Mouse (Mus musculus) G1E (cell line): ENCODE measurements around the gene Cnst. TPM values are rescaled to one million over a fixed set of nuclear protein-coding genes. Genes with fewer than 3 reads are reported as not detected.

Experiments
- ATAC-seq: 2 replicates; pipeline ENCODE4 v1.8.0; 2016; ENCODE audit warnings: mild to moderate bottlenecking; ENCODE audit not compliant: insufficient number of reproducible peaks, poor library complexity, low FRiP score, severe bottlenecking; ENCODE audit errors: extremely low read depth
- DNase-seq: peaks from one replicate; pipeline ENCODE4 v3.0.0; 2012; ENCODE audit warnings: low spot score
- H3K27me3 ChIP-seq: 2 replicates; pipeline ENCODE4 v1.6.1; 2012; ENCODE audit warnings: mild to moderate bottlenecking, low read length, inconsistent platforms; ENCODE audit not compliant: insufficient read depth
- H3K36me3 ChIP-seq: replicated peaks from 2 replicates; pipeline ENCODE3; 2012; ENCODE audit warnings: mild to moderate bottlenecking, inconsistent platforms
- H3K4me1 ChIP-seq: 2 replicates; pipeline ENCODE4 v1.6.1; 2012; ENCODE audit warnings: low read depth, low read length, inconsistent platforms, mixed read lengths; ENCODE audit not compliant: insufficient read depth
- H3K4me3 ChIP-seq: 2 replicates; pipeline ENCODE4 v1.5.1; 2012; ENCODE audit warnings: low read depth, mild to moderate bottlenecking, inconsistent platforms, low read length, moderate library complexity, mixed read lengths
- H3K9me3 ChIP-seq: replicated peaks from 2 replicates; pipeline ENCODE4 v1.6.1; 2012; ENCODE audit warnings: inconsistent platforms
- CTCF ChIP-seq: IDR thresholded peaks from 2 replicates; pipeline ENCODE4 v1.5.1; 2012; ENCODE audit warnings: low read depth, low read length, inconsistent platforms, mixed read lengths
- GATA1 ChIP-seq: IDR thresholded peaks from 2 replicates; pipeline ENCODE4 v1.6.1; 2012; ENCODE audit warnings: borderline replicate concordance, low read length, inconsistent platforms, mixed read lengths
- GATA2 ChIP-seq: IDR thresholded peaks from 2 replicates; pipeline ENCODE4 v1.6.1; 2012; ENCODE audit warnings: low read depth, low read length, inconsistent platforms, borderline replicate concordance
- POLR2AphosphoS5 ChIP-seq: IDR thresholded peaks from 2 replicates; pipeline ENCODE4 v1.6.1; 2012; ENCODE audit warnings: low read depth, low read length, inconsistent platforms; ENCODE audit not compliant: insufficient replicate concordance
- TAL1 ChIP-seq: conservative IDR thresholded peaks from 2 replicates; pipeline ENCODE4 v1.6.1; 2012; ENCODE audit warnings: low read depth, low read length, inconsistent platforms, mixed read lengths
- polyA plus RNA-seq: library from polyadenylated mRNA; stranded (reverse); fragments of >175 nt; gene quantifications from 2 replicates; pipeline ENCODE4 v1.2.3, GENCODE M21; 2012
- total RNA-seq, 2 experiments: library from RNA; stranded (forward) in 1 of 2; stranded (reverse) in 1 of 2; fragments of 200-1000 nt in 1 of 2; fragments of >200 nt in 1 of 2; fragmentation: Nextera tagmentation in 1 of 2; gene quantifications; 2 replicates each; pipeline ENCODE4 v1.2.3; 2014 to 2017

Gene Cnst
- total and polyA plus RNA-seq, 3 experiments: 14.4 to 32.9 (median 27.1) TPM

DNA sequence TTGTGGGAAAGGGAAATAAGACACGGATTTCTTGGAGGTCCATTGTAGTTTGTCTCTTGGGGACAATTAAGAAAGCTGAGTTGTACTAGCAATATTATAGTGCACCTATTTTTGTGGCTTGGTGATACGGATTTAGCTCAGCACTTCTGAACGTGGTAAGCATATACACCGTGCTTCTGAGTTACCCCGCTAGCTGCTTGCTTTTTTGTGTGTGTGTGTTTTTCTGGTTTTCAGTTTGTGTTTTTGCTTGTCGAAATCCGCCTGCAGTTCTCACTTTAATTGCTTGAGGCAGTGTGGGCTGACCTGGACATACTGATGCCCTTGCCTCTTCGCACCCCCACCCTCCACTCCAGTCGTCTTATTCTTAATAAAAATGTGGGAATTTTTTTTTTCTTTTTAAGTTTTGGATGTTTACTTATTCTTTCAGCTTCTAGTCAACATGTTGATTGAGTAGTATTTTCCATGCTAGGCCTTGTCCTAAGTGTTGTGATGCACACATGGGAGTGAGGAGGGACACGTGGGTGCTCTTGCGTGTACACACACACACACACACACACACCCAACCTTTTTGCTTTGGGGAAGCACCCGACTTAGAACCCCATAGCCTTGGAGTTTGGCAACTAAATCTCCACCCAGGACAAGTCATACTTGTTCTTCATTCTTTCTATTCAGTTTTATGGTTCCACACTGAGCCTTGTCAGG is 122.8 kb downstream of the Cnst start:
- peak; percentile 11; the same call in 1 of the 2 replicates for ATAC-seq
- TF ChIP-seq CTCF (no peak), GATA2 (no peak), POLR2AphosphoS5 (no peak), GATA1 (no peak), TAL1 (no peak)
- no peaks in the 10 kb centered on the region for H3K27me3 ChIP-seq
- no peak for DNase-seq
- H3K9me3 ChIP-seq: no peaks in the 10 kb centered on the region
- peak overlapping the region; percentile 93 for H3K4me3 ChIP-seq
- peaks cover 65% of the 10 kb centered on the region for H3K4me1 ChIP-seq
- peaks cover 36% of the 10 kb centered on the region for H3K36me3 ChIP-seq

DNA sequence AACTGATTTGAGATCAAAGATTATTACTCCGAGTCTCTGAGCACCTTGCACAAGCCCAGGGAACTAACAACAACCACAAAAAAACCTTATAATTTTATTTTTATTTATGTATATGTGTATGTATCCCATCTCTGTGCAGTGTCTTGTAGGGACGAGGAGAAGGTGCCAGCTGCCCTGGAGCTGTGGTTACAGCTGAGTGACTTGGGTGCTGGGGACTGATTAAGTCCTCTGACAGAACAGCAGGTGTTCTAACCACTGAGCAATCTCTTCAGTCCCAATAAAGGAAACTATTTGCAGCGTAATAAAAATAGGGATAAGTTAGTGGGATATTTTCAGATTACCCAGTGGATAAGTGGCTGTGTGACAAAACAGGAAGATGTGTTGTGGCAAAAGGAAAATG is 128.2 kb downstream of the Cnst start:
- Histone ChIP-seq H3K4me3 (no peak overlapping the region), H3K27me3 (no peaks in the 10 kb centered on the region), H3K9me3 (no peaks in the 10 kb centered on the region), H3K36me3 (peaks cover 79% of the 10 kb centered on the region), H3K4me1 (peaks cover 50% of the 10 kb centered on the region)
- no peak for ATAC-seq
- no peak for DNase-seq
- no peak for TF ChIP-seq TAL1
- TF ChIP-seq POLR2AphosphoS5: no peak
- no peak for TF ChIP-seq CTCF
- no peak for TF ChIP-seq GATA2
- no peak for TF ChIP-seq GATA1

DNA sequence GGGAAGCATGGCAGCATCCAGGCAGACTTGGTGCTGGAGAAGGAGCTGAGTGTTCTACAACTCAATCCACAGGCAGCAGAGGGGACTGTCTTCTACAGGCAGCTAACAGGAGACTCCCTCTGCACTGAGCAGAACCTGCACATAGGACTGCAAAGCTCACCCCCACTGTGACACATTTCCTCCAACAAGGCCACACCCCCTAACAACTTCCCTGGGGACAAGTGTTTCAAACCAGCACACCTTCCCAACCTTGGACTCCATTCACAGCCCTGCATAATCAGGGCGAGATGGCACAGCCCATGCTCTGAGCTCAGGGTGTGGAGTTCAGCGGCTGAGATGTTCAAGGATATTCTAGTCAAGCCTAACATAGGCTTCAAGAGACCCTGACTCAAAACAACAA is 130.9 kb downstream of the Cnst start:
- TF ChIP-seq GATA2 (no peak), CTCF (no peak), TAL1 (no peak), GATA1 (no peak), POLR2AphosphoS5 (no peak)
- Histone ChIP-seq H3K27me3 (no peaks in the 10 kb centered on the region), H3K4me3 (no peak overlapping the region), H3K36me3 (peaks cover 86% of the 10 kb centered on the region), H3K4me1 (peaks cover 44% of the 10 kb centered on the region), H3K9me3 (no peaks in the 10 kb centered on the region)
- ATAC-seq (no peak), DNase-seq (no peak)

Other genes starting within 250 kb of the Cnst start
- gene Smyd3, start 28.3 kb upstream of the Cnst start, total RNA-seq (2014; fragmentation: Nextera tagmentation): 15.8 and 17.1 TPM in 2 replicates
- 18.2 and 19.4 TPM in 2 replicates for gene Smyd3, start 28.3 kb upstream of the Cnst start, total RNA-seq (2017)
- 3.2 and 3.5 TPM in 2 replicates for gene Smyd3, start 28.3 kb upstream of the Cnst start, polyA plus RNA-seq
- 29.4 and 39.8 TPM in 2 replicates for gene Tfb2m, start 103 bp upstream of the Cnst start, total RNA-seq (2014; fragmentation: Nextera tagmentation)
- gene Tfb2m, start 103 bp upstream of the Cnst start, total RNA-seq (2017): 40.5 and 51.9 TPM in 2 replicates
- gene Tfb2m, start 103 bp upstream of the Cnst start, polyA plus RNA-seq: 9.0 and 9.7 TPM in 2 replicates
- 72.8 and 72.9 TPM in 2 replicates for gene Sccpdh, start 121.8 kb downstream of the Cnst start, total RNA-seq (2014; fragmentation: Nextera tagmentation)
- gene Sccpdh, start 121.8 kb downstream of the Cnst start, total RNA-seq (2017): 110 and 127 TPM in 2 replicates
- 11.9 and 12.3 TPM in 2 replicates for gene Sccpdh, start 121.8 kb downstream of the Cnst start, polyA plus RNA-seq
- not detected in 2 replicates for gene Kif28, start 198.9 kb downstream of the Cnst start, total RNA-seq (2014; fragmentation: Nextera tagmentation)
- 0.05 TPM in 1 of 2 replicates, not detected in the other for gene Kif28, start 198.9 kb downstream of the Cnst start, total RNA-seq (2017)
- gene Kif28, start 198.9 kb downstream of the Cnst start, polyA plus RNA-seq: 0.01 TPM in 1 of 2 replicates, not detected in the other